Mouse (Mus musculus) WW6 (cell line): ENCODE measurements around the gene Lingo4.

Experiments used
- DNase-seq: peaks from one replicate; pipeline ENCODE4 v3.0.0-alpha.2; 2013; ENCODE audit warnings: low read depth, low spot score

Lingo4 gene

DNA sequence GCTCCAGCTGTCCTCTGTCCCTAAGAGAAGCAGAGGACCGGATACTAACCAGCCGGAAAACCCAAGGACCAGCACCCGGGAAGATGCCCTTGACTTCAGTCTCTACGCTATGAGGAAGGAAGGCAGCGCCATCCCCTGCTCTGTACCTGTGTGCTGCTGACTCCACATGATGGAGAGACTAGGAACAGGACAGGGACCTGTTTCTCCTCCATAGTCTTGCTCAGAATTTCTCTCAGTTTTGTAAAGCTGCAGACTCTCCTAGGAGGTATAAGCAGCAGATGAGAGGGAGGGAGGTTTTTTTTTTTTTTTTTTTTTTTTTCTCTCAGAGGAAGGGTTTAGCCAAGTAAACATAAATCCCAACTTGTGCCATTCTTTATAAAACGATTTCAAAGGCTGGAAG lies at the start of gene Lingo4:
TSS of gene Lingo4 (plus strand) at position 301 of the 400 bp plus-strand sequence.
- no peak for DNase-seq

GRCm38 (mm10) chr3:94360812-94361211 lies 37.5 kb upstream of the Lingo4 start:
- DNase-seq, result no peak

GRCm38 (mm10) chr3:94362138-94362537 lies 36.2 kb upstream of the Lingo4 start, which contains the start of gene C2cd4d:
Gene C2cd4d (plus strand): TSS chr3:94362438.
- DNase-seq, result no peak

DNA sequence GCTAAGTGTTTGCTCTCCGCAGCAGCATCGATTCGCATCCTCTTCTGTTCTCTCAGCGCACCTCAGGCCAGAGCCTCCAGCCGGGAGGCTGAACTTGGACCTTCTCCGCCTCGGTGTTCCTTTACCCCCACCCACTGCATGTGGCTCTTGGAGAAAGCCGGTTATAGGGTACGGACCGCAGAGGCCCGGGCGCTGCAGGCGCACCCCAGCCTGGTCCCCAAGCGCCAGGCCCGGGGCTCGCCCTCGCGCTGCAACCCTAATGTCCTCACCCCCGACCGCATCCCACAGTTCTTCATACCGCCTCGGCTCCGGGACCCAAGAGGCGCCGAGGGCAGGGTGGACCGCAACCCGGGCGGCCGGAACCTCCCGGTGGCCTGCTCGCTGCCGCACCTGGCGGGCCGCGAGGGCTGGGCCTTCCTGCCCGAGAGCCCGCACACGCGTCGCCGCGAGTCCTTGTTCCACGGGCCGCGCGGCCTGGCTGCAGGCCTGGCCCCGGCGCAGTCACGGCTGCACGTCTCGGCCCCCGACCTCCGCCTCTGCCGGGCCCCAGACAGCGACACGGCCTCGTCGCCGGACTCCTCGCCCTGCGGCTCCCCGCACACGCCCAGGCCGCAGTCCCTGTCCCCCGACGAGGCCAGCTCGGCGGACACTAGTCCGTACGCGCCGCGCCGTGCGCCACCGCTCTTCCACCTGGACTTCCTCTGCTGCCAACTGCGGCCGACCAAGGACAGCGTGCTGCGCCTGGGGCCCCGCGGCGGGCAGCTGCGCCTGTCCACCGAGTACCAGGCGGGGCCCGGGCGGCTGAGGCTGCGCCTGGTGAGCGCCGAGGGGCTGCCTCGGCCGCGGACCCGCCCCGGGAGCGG lies 34.8 kb upstream of the Lingo4 start:
- no peak for DNase-seq

DNA sequence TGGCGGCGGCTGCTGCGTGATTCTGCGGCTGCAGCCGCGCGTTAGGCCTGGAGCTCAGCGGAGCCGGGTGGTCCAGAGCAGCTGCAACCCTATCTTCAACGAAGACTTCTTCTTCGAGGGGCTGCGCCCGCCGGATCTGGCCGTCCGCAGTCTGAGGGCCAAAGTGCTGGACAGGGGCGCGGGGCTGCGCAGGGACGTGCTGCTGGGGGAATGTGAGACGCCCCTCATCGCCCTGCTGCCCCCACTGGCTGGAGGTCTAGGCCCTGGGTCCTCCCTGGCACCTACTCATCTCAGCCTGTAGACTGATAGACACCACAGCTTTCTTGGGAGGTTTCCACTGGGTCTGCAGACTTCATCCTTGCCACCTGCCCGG lies 34.2 kb upstream of the Lingo4 start:
- DNase-seq, result no peak

DNA sequence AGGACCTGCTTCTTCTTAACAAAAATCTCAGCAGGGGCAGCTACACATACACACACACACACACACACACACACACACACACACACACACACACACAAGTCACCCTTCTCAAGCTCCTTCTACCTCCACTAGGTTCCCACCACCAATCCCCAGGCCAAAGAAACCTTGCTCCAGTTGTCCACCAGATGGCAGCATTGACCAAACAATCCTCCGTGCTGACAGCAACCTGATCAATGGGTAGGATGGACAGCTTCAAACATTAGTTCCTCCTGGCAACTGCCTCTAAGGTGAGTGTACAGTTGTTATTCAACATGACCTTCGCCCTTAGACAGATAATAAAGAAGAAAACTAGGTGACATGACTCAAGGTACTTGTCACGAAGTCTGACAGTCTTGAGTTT lies 31.6 kb upstream of the Lingo4 start:
- peak; percentile 59 for DNase-seq

DNA sequence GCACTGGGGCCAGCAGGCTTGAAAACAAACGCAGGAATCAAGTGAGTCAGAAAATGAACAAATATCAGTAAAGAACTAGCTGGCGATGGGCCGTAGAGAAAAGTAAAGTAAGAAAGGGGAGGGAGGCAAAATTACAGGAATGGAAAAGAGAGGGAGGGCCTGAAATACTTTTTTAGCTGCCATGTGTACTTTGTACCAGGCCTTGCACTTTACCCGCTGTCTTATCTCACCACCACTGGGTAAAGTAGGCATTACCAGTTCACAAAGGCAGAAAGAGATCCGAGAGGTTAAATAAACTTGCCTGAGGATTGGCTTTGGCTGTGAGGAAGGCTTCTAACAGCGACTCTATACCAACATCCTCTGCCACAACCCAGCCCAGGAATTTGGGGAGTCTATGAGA lies 30.8 kb upstream of the Lingo4 start:
- DNase-seq, result no peak

GRCm38 (mm10) chr3:94368631-94369030 lies 29.7 kb upstream of the Lingo4 start:
- no peak for DNase-seq

DNA sequence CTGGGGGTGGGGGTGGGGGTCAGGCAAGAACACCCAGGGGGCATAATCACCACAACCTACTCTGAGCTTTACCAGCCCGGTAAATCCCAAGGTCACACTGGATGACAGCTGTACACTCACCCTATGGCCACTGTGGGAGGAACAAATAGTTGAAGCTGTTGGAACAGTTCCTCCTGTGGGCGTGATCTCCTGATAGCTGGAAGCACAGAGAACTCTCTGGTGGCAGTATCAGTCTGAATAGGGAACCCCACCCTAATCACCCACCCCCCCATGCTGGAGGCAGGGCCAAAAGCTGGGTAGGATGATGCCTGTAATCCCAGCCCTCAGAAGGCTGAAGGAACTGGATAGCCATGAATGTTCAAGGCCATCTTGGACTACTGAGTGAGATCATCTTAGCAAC lies 28.6 kb upstream of the Lingo4 start:
- no peak for DNase-seq

DNA sequence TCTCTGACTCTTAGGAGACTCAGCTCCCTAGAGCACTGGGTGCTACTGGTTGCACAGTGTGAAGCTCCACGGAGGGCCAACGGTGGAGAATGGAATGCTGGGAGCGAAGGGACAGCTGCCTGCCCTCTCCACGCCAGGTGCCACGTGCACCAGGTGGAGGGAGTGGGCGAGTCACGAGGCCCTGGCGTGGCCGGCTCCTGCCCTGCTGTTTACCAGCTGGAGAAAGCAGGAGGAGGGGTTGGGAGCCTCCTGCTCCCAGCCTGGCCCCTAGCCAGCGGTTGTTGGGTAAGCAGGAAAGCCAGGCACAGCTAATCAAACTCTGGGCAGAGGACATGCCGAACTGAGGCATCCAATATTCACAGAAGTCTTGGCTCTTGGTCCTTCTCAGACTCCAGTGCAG lies 26.7 kb upstream of the Lingo4 start:
- no peak for DNase-seq

GRCm38 (mm10) chr3:94372038-94372437 lies 26.3 kb upstream of the Lingo4 start:
- no peak for DNase-seq

GRCm38 (mm10) chr3:94372641-94373040 lies 25.7 kb upstream of the Lingo4 start, which contains the start of gene Rorc:
Gene Rorc (plus strand): TSS chr3:94372794.
- DNase-seq, result no peak

GRCm38 (mm10) chr3:94373090-94373489 lies 25.2 kb upstream of the Lingo4 start:
- DNase-seq, result no peak

DNA sequence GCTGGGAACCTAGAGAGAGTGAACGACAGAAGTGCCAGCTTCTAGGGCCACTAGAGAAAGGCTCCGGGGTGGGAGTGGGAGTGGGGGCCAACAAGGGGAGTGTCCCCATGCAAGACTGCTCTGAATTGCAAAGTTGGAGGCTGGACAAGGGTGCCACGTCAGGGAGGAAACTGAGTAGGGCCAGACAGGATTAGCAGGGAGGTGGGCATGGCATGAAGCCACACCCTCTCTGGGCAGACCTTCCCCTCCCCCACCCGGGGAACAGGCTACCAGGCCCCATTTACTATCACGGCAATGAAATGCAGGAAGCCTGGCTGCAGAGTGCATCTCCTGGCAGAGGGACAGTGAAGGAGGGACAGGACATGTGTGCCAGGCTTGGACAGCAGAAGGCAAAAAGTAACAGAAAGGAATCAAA lies 24.7 kb upstream of the Lingo4 start:
- DNase-seq, result no peak

DNA sequence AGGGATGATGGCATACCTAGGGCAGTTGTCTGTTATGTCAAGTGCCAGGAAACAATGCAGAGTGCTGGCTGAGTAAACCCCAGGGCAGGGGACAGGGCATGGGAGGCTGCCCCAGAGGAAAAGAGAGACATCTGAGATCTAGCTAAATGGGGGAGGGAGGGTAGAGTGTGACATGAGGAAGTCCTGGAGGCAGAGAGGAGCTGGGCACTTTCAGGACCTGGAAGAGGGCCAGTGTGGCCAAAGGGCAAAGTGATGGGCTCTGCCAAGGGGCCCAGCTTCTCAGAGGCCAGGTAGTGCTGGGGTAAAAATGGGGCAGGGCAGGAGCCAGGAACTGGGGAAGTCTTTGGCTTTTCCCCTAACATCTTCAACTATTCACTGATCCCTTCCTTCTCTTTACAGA lies 23.7 kb upstream of the Lingo4 start:
- no peak for DNase-seq

- DNase-seq, result no peak
Measured at GRCm38 (mm10) chr3:94375146-94375545, 23.2 kb upstream of the Lingo4 start.

GRCm38 (mm10) chr3:94375861-94376260 lies 22.5 kb upstream of the Lingo4 start:
- no peak for DNase-seq

DNA sequence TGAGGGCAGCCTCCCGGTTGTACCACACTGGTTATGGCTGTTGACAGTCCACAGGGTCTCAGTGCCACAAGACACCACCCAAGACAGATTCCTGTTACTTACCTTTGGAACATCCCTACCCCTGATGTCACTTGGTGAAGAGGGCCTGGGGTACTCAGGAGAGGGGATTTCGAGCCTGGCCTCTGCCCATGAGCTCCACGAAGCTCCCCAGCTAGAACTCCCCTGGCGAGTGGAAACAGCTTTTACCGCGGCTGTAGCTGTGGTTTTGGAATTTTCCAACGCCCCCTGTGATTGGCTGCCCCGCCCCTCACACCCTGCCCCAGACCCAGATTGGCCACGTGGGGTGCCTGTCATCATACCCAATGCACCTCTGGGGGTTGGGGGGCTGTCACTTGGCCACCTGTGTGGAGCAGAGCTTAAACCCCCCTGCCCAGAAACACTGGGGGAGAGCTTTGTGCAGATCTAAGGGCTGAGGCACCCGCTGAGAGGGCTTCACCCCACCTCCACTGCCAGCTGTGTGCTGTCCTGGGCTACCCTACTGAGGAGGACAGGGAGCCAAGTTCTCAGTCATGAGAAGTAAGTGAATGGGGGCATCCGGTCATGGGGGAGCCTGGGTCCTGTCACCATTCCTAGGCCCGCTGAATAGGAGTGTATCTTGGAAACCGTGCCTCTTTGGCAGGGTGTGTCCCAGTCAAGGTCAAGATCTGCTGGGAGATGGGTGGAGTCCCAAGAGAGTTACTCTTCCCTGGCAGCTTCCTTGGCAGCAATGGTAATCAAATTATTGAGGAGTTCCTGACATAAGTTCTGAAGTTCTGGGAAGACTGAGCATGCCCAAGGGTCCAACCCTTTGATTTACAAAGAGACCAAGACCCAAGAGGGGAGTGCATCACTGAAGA lies 21.0 kb upstream of the Lingo4 start:
- no peak for DNase-seq

DNA sequence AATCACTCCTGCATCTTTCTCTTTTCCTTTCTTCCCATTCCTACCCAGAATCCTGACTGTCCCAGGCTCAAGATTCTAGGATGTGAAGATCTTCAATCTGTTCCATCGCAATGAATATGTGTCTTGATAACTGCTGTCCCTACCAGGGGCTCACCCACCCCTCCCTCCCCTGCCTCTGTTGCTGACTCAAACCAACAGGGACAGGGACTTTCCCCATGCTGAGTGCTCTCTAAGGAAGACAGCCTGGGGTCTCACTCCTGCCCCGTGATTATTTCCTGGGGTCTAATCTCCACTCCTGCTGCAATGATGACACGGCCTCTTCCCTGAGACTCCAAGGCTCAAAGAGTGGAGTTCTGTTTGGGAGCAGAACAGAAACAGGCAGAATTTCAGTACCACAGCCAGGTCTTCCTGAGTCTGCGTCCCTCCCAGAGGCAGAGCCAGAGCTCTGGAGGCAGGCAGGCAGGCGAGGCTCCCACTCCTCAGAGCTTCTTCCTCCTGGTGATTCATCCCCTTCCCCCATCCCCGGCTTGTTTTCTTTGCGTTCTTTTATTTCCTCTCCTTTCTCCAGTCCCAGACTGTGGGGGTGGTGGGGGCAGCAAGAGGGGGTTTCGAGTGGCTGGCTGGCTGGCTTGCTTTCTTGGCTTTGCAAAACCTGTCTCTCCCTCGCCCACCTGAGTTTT lies 18.3 kb upstream of the Lingo4 start:
- DNase-seq, result no peak

DNA sequence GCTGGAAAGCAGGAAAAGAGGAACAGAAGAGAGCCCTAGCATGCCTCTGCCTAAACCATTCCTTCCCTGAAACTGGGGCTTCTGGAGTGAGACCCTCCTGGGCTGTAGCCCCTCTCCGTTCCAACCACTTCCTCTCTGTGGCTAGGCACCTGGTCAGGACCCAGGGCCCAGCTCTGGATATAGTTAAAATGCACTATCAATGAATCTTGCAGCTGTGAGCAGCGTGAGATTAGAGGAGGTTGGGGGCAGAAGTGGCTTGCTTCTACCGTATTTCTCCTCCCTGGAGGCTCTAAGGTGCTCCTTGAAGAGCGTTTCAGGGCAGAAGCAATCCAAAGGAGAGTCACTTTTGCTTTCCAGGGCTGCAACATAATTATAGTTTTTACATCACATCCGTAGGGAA lies 16.0 kb upstream of the Lingo4 start:
- DNase-seq, result no peak

DNA sequence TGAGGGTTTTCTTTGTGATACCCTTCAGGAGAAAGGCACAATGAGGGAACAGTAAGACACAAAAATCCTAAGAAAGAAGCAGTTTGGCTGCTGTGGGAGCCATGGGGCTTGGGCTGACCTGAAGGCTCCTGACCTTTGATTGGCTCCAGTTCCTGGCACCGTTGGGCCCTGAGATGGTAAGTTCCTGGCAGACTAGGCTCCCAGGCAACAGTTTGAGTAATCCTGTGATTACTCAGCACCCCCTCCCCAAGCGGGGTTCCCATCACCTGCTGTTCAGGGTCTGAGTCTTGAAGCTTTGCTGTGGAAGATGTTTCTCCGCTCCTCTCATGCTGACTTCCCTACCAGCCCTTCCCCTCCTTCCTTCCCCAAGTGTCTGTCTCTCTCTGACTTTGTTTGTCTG lies 14.8 kb upstream of the Lingo4 start:
- no peak for DNase-seq

- no peak for DNase-seq
Measured at GRCm38 (mm10) chr3:94386671-94387070, 11.6 kb upstream of the Lingo4 start.
